Mouse (Mus musculus): ENCODE data around the gene D430041D05Rik. TPM values are rescaled to one million over a fixed set of nuclear protein-coding genes. Genes with fewer than 3 reads are reported as not detected.

Gene D430041D05Rik
- polyA plus RNA-seq, 1 experiment = 18.1 TPM

- no peak for DNase-seq (ENCODE audit: low read depth)
- TF ChIP-seq CTCF (IDR thresholded peaks at IDR 0.05; ENCODE audit: borderline replicate concordance, extremely low read depth, insufficient read depth, insufficient read length) (no peak), POLR2A (IDR thresholded peaks at IDR 0.05; ENCODE audit: borderline replicate concordance, extremely low read depth, insufficient read depth, insufficient read length, poor library complexity, severe bottlenecking) (no peak)
Measured at GRCm38 (mm10) chr2:104431067-104431466, 20.3 kb upstream of the D430041D05Rik start.

GRCm38 (mm10) chr2:104430566-104430965 is 19.8 kb upstream of the D430041D05Rik start:
- TF ChIP-seq CTCF (IDR thresholded peaks at IDR 0.05; ENCODE audit: borderline replicate concordance, extremely low read depth, insufficient read depth, insufficient read length) (no peak), POLR2A (IDR thresholded peaks at IDR 0.05; ENCODE audit: borderline replicate concordance, extremely low read depth, insufficient read depth, insufficient read length, poor library complexity, severe bottlenecking) (no peak)

GRCm38 (mm10) chr2:104426112-104426511 is 15.3 kb upstream of the D430041D05Rik start:
- no peak for DNase-seq (ENCODE audit: low read depth)
- TF ChIP-seq CTCF (IDR thresholded peaks at IDR 0.05; ENCODE audit: borderline replicate concordance, extremely low read depth, insufficient read depth, insufficient read length) (no peak), POLR2A (IDR thresholded peaks at IDR 0.05; ENCODE audit: borderline replicate concordance, extremely low read depth, insufficient read depth, insufficient read length, poor library complexity, severe bottlenecking) (no peak)

More at GRCm38 (mm10) chr2:104430566-104430965, 19.8 kb upstream of the D430041D05Rik start:
- no peak for DNase-seq (ENCODE audit: low read depth)

GRCm38 (mm10) chr2:104422230-104422629 is 11.4 kb upstream of the D430041D05Rik start:
- peak; percentile 76 for DNase-seq (ENCODE audit: low read depth)
- TF ChIP-seq CTCF (IDR thresholded peaks at IDR 0.05; ENCODE audit: borderline replicate concordance, extremely low read depth, insufficient read depth, insufficient read length) (peak; percentile 35; the same call in 1 of the 2 replicates), POLR2A (IDR thresholded peaks at IDR 0.05; ENCODE audit: borderline replicate concordance, extremely low read depth, insufficient read depth, insufficient read length, poor library complexity, severe bottlenecking) (no peak)

- no peak for DNase-seq (ENCODE audit: low read depth)
- TF ChIP-seq CTCF (IDR thresholded peaks at IDR 0.05; ENCODE audit: borderline replicate concordance, extremely low read depth, insufficient read depth, insufficient read length) (no peak), POLR2A (IDR thresholded peaks at IDR 0.05; ENCODE audit: borderline replicate concordance, extremely low read depth, insufficient read depth, insufficient read length, poor library complexity, severe bottlenecking) (no peak)
Measured at GRCm38 (mm10) chr2:104420805-104421204, 10.0 kb upstream of the D430041D05Rik start.

GRCm38 (mm10) chr2:104419999-104420398 is 9.2 kb upstream of the D430041D05Rik start:
- TF ChIP-seq POLR2A (IDR thresholded peaks at IDR 0.05; ENCODE audit: borderline replicate concordance, extremely low read depth, insufficient read depth, insufficient read length, poor library complexity, severe bottlenecking) = no peak
- no peak for TF ChIP-seq CTCF (IDR thresholded peaks at IDR 0.05; ENCODE audit: borderline replicate concordance, extremely low read depth, insufficient read depth, insufficient read length)
- no peak for DNase-seq (ENCODE audit: low read depth)

- TF ChIP-seq CTCF (IDR thresholded peaks at IDR 0.05; ENCODE audit: borderline replicate concordance, extremely low read depth, insufficient read depth, insufficient read length) (no peak), POLR2A (IDR thresholded peaks at IDR 0.05; ENCODE audit: borderline replicate concordance, extremely low read depth, insufficient read depth, insufficient read length, poor library complexity, severe bottlenecking) (no peak)
- no peak for DNase-seq (ENCODE audit: low read depth)
Measured at GRCm38 (mm10) chr2:104419411-104419810, 8.6 kb upstream of the D430041D05Rik start.

- TF ChIP-seq CTCF (IDR thresholded peaks at IDR 0.05; ENCODE audit: borderline replicate concordance, extremely low read depth, insufficient read depth, insufficient read length) (no peak), POLR2A (IDR thresholded peaks at IDR 0.05; ENCODE audit: borderline replicate concordance, extremely low read depth, insufficient read depth, insufficient read length, poor library complexity, severe bottlenecking) (no peak)
- no peak for DNase-seq (ENCODE audit: low read depth)
Measured at GRCm38 (mm10) chr2:104413011-104413410, 2.2 kb upstream of the D430041D05Rik start.

GRCm38 (mm10) chr2:104412496-104412895 is 1.7 kb upstream of the D430041D05Rik start:
- TF ChIP-seq POLR2A (IDR thresholded peaks at IDR 0.05; ENCODE audit: borderline replicate concordance, extremely low read depth, insufficient read depth, insufficient read length, poor library complexity, severe bottlenecking) (no peak), CTCF (IDR thresholded peaks at IDR 0.05; ENCODE audit: borderline replicate concordance, extremely low read depth, insufficient read depth, insufficient read length) (no peak)
- DNase-seq (ENCODE audit: low read depth) = no peak

GRCm38 (mm10) chr2:104411806-104412205 is 993 bp upstream of the D430041D05Rik start:
- no peak for TF ChIP-seq POLR2A (IDR thresholded peaks at IDR 0.05; ENCODE audit: borderline replicate concordance, extremely low read depth, insufficient read depth, insufficient read length, poor library complexity, severe bottlenecking)
- no peak for TF ChIP-seq CTCF (IDR thresholded peaks at IDR 0.05; ENCODE audit: borderline replicate concordance, extremely low read depth, insufficient read depth, insufficient read length)

GRCm38 (mm10) chr2:104409851-104410821 is 677 bp downstream of the D430041D05Rik start:
- DNase-seq (ENCODE audit: low read depth) = peak; percentile 90
- no peak for TF ChIP-seq CTCF (IDR thresholded peaks at IDR 0.05; ENCODE audit: borderline replicate concordance, extremely low read depth, insufficient read depth, insufficient read length)
- TF ChIP-seq POLR2A (IDR thresholded peaks at IDR 0.05; ENCODE audit: borderline replicate concordance, extremely low read depth, insufficient read depth, insufficient read length, poor library complexity, severe bottlenecking) = peak; percentile 40

More at GRCm38 (mm10) chr2:104411806-104412205, 993 bp upstream of the D430041D05Rik start:
- DNase-seq (ENCODE audit: low read depth) = no peak
